Mouse (Mus musculus): ENCODE data around the gene Larp1.

DNA sequence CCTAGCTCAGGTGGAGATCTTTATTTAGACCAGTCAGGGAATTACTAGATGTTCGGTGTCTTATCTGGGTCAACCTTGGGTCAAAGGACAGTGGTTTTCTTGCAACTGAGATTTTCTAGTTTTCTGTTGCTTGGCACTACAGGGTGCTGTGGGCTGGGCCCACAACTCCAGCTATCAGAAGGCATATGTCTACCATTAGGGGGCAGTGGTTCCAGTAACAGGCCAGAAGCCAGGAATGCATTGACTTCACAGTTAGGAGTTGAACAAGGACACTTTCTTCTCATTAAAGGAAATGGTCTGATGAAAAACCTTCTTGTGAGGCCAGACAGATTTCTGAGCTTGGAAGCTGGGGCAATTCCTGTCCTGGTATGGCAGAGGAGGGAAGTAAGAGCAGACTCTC lies 30.2 kb downstream of the Larp1 start:
- peak; percentile 39; the same call in 1 of the 2 replicates for TF ChIP-seq CTCF (IDR thresholded peaks at IDR 0.05; ENCODE audit: insufficient read depth, low read length)
- no peak for TF ChIP-seq POLR2A (IDR thresholded peaks at IDR 0.05; ENCODE audit: borderline replicate concordance, extremely low read depth, low read depth, low read length)

All from lung, adult 2 months (tissue).